Mouse (Mus musculus): ENCODE measurements around the gene Olfr143. TPM values are rescaled to one million over a fixed set of nuclear protein-coding genes. Genes with fewer than 3 reads are reported as not detected.

Olfr143 gene
- not detected for polyA plus RNA-seq (2014; fragmentation: Illumina TruSeq; extraction: RNeasy Lipid Tissue Mini Kit (QIAGEN cat#74804); ENCODE audit: low read depth, low replicate concordance)

DNA sequence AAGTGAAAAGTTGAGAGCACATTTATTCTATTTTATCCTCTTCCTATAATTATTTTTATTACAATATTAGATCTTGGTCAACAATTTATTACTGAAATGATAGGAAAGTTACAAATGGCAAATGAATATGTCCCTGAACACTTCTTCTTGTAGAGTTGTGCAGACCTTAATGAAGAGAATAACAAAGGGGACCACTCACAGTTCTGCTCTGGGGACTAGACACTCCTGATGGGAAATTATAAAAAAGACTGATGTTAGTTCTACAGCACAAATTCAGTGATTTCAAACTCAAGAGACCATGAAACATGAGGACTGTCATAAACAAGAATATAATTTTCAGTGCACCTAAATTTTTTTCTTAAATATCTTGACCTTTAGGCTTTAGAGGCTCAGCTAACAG is at the start of gene Olfr143:
Gene Olfr143, plus strand, starts transcription at position 301 of the 400 bp plus-strand sequence.

GRCm38 (mm10) chr9:38208065-38208464 is 44.5 kb upstream of the Olfr143 start, which contains the start of gene Olfr893:
Gene Olfr893, plus strand, starts transcription at chr9:38208365.

GRCm38 (mm10) chr9:38217755-38218154 is 34.8 kb upstream of the Olfr143 start, which contains the start of gene Olfr894:
Gene Olfr894, plus strand, starts transcription at chr9:38218055.

DNA sequence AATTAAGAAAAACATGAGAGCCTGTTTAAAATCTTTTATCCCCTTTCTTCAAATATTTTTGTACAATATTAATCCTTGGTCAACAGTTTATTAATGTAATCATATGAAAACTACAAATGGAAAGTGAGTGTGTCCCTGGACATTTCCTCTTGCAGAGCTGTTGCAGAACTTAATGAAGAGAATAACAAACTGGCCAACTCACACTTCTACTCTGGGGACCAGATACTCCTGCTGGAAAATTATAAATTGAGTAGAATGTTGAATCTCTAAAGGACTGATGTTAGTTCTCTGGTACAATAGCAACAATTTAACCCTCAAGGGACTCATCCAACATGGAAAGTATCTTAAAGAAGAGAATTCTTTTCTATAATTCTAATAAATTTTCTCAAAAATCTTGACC is 15.0 kb downstream of the Olfr143 start, which contains the start of gene Olfr895:
Gene Olfr895, plus strand, starts transcription at position 301 of the 400 bp plus-strand sequence.

DNA sequence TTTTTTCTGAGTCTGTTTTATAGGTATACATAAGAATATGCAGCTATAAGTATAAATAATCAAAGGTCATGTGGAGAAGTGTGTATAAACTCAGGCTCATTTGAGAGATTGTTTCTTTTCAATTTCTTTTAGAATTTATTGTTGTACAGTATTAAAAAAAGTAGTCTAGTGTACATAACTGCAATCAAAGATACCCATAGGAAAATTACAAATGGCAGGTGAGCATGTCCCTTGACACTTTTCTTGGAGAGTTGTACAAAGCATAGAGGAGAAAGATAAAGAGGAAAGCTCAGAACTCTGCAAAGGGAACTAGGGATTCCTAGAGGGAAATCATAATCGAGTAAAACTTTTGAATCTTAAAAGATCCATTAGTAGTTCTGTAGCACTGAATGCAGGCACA is 38.2 kb downstream of the Olfr143 start, which contains the start of gene Olfr896-ps1:
Gene Olfr896-ps1, plus strand, starts transcription at position 301 of the 400 bp plus-strand sequence.

Other genes starting within 250 kb of the Olfr143 start
- not detected for gene Olfr883, start 227.0 kb upstream of the Olfr143 start, polyA plus RNA-seq (2014; fragmentation: Illumina TruSeq; extraction: RNeasy Lipid Tissue Mini Kit (QIAGEN cat#74804); ENCODE audit: low read depth, low replicate concordance)
- not detected for gene Olfr884, start 206.2 kb upstream of the Olfr143 start, polyA plus RNA-seq (2014; fragmentation: Illumina TruSeq; extraction: RNeasy Lipid Tissue Mini Kit (QIAGEN cat#74804); ENCODE audit: low read depth, low replicate concordance)
- gene Olfr885, start 191.5 kb upstream of the Olfr143 start, polyA plus RNA-seq (2014; fragmentation: Illumina TruSeq; extraction: RNeasy Lipid Tissue Mini Kit (QIAGEN cat#74804); ENCODE audit: low read depth, low replicate concordance), result not detected
- not detected for gene Olfr887, start 168.7 kb upstream of the Olfr143 start, polyA plus RNA-seq (2014; fragmentation: Illumina TruSeq; extraction: RNeasy Lipid Tissue Mini Kit (QIAGEN cat#74804); ENCODE audit: low read depth, low replicate concordance)
- not detected for gene Olfr888, start 144.6 kb upstream of the Olfr143 start, polyA plus RNA-seq (2014; fragmentation: Illumina TruSeq; extraction: RNeasy Lipid Tissue Mini Kit (QIAGEN cat#74804); ENCODE audit: low read depth, low replicate concordance)
- not detected for gene Olfr889, start 137.6 kb upstream of the Olfr143 start, polyA plus RNA-seq (2014; fragmentation: Illumina TruSeq; extraction: RNeasy Lipid Tissue Mini Kit (QIAGEN cat#74804); ENCODE audit: low read depth, low replicate concordance)
- gene Olfr890, start 110.3 kb upstream of the Olfr143 start, polyA plus RNA-seq (2014; fragmentation: Illumina TruSeq; extraction: RNeasy Lipid Tissue Mini Kit (QIAGEN cat#74804); ENCODE audit: low read depth, low replicate concordance), result not detected
- not detected for gene Olfr891, start 72.0 kb upstream of the Olfr143 start, polyA plus RNA-seq (2014; fragmentation: Illumina TruSeq; extraction: RNeasy Lipid Tissue Mini Kit (QIAGEN cat#74804); ENCODE audit: low read depth, low replicate concordance)
- not detected for gene Olfr893, start 44.4 kb upstream of the Olfr143 start, polyA plus RNA-seq (2014; fragmentation: Illumina TruSeq; extraction: RNeasy Lipid Tissue Mini Kit (QIAGEN cat#74804); ENCODE audit: low read depth, low replicate concordance)
- gene Olfr894, start 34.7 kb upstream of the Olfr143 start, polyA plus RNA-seq (2014; fragmentation: Illumina TruSeq; extraction: RNeasy Lipid Tissue Mini Kit (QIAGEN cat#74804); ENCODE audit: low read depth, low replicate concordance), result not detected
- not detected for gene Olfr895, start 15.1 kb downstream of the Olfr143 start, polyA plus RNA-seq (2014; fragmentation: Illumina TruSeq; extraction: RNeasy Lipid Tissue Mini Kit (QIAGEN cat#74804); ENCODE audit: low read depth, low replicate concordance)
- not detected for gene Olfr896-ps1, start 38.3 kb downstream of the Olfr143 start, polyA plus RNA-seq (2014; fragmentation: Illumina TruSeq; extraction: RNeasy Lipid Tissue Mini Kit (QIAGEN cat#74804); ENCODE audit: low read depth, low replicate concordance)
- gene Olfr25, start 76.3 kb downstream of the Olfr143 start, polyA plus RNA-seq (2014; fragmentation: Illumina TruSeq; extraction: RNeasy Lipid Tissue Mini Kit (QIAGEN cat#74804); ENCODE audit: low read depth, low replicate concordance), result not detected
- not detected for gene Olfr898, start 95.6 kb downstream of the Olfr143 start, polyA plus RNA-seq (2014; fragmentation: Illumina TruSeq; extraction: RNeasy Lipid Tissue Mini Kit (QIAGEN cat#74804); ENCODE audit: low read depth, low replicate concordance)
- not detected for gene Olfr250, start 114.1 kb downstream of the Olfr143 start, polyA plus RNA-seq (2014; fragmentation: Illumina TruSeq; extraction: RNeasy Lipid Tissue Mini Kit (QIAGEN cat#74804); ENCODE audit: low read depth, low replicate concordance)
- gene Olfr251, start 124.3 kb downstream of the Olfr143 start, polyA plus RNA-seq (2014; fragmentation: Illumina TruSeq; extraction: RNeasy Lipid Tissue Mini Kit (QIAGEN cat#74804); ENCODE audit: low read depth, low replicate concordance), result not detected
- not detected for gene Olfr147, start 148.9 kb downstream of the Olfr143 start, polyA plus RNA-seq (2014; fragmentation: Illumina TruSeq; extraction: RNeasy Lipid Tissue Mini Kit (QIAGEN cat#74804); ENCODE audit: low read depth, low replicate concordance)
- not detected for gene Olfr901, start 176.7 kb downstream of the Olfr143 start, polyA plus RNA-seq (2014; fragmentation: Illumina TruSeq; extraction: RNeasy Lipid Tissue Mini Kit (QIAGEN cat#74804); ENCODE audit: low read depth, low replicate concordance)
- gene Olfr902, start 194.9 kb downstream of the Olfr143 start, polyA plus RNA-seq (2014; fragmentation: Illumina TruSeq; extraction: RNeasy Lipid Tissue Mini Kit (QIAGEN cat#74804); ENCODE audit: low read depth, low replicate concordance), result not detected
- not detected for gene Olfr904, start 210.4 kb downstream of the Olfr143 start, polyA plus RNA-seq (2014; fragmentation: Illumina TruSeq; extraction: RNeasy Lipid Tissue Mini Kit (QIAGEN cat#74804); ENCODE audit: low read depth, low replicate concordance)
- not detected for gene Olfr905, start 218.3 kb downstream of the Olfr143 start, polyA plus RNA-seq (2014; fragmentation: Illumina TruSeq; extraction: RNeasy Lipid Tissue Mini Kit (QIAGEN cat#74804); ENCODE audit: low read depth, low replicate concordance)
- gene Olfr906, start 234.3 kb downstream of the Olfr143 start, polyA plus RNA-seq (2014; fragmentation: Illumina TruSeq; extraction: RNeasy Lipid Tissue Mini Kit (QIAGEN cat#74804); ENCODE audit: low read depth, low replicate concordance), result not detected
- gene Olfr907, start 243.0 kb downstream of the Olfr143 start, polyA plus RNA-seq (2014; fragmentation: Illumina TruSeq; extraction: RNeasy Lipid Tissue Mini Kit (QIAGEN cat#74804); ENCODE audit: low read depth, low replicate concordance), result not detected

Data from heart, adult 10 weeks (tissue).